32 mouse cellular contexts compared by ENCODE assay signal in the genomic region with DNA sequence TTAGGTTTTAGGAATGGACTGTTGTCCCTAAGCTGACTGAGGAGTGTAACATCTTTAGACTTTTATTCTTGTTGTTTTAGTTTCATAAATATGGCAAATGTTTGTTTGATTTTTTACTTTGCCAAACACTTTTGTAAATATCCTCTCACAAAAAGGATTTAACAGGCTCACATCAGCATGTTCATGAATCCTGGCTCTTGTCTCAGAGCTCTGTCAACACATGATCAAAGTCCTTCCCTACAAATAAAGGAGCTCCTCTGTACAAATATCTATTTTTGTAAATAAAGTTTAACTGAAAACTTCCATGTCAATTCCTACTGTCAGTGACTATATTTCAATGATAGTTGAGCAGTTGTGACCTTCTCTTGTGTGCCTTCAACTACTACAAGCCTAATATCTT.
"Had no signal": no experiment of that assay in that cellular context is flagged by ENCODE, and none has a peak within 500 bp of the region (broad histone marks: within the 10 kb centered on the region; RNA-seq: fewer than 3 reads in every experiment).

No protein-coding gene starts in this region.

- H3K36me3 ChIP-seq: limb, embryonic 10.5 days; limb, embryonic 12.5 days; limb, embryonic 13.5 days; limb, embryonic 15.5 days; liver, embryonic 13.5 days; liver, embryonic 15.5 days; lung, embryonic 15.5 days; midbrain, embryonic 10.5 days; midbrain, embryonic 12.5 days; midbrain, embryonic 13.5 days; midbrain, embryonic 15.5 days; neural tube, embryonic 12.5 days had no signal

- H3K27ac ChIP-seq: left cerebral cortex, adult 2 months; limb, embryonic 10.5 days; limb, embryonic 12.5 days; limb, embryonic 13.5 days; limb, embryonic 15.5 days; liver, embryonic 13.5 days; liver, embryonic 14.5 days; liver, embryonic 15.5 days; lung, embryonic 15.5 days; macrophage; midbrain, embryonic 10.5 days; midbrain, embryonic 12.5 days; midbrain, embryonic 13.5 days; midbrain, embryonic 15.5 days; neural tube, embryonic 12.5 days had no signal

- H3K4me1 ChIP-seq: limb, embryonic 10.5 days; limb, embryonic 12.5 days; limb, embryonic 13.5 days; limb, embryonic 15.5 days; liver, embryonic 13.5 days; liver, embryonic 15.5 days; lung, embryonic 15.5 days; megakaryocyte, embryonic 14.5 days; midbrain, embryonic 10.5 days; midbrain, embryonic 12.5 days; midbrain, embryonic 13.5 days; midbrain, embryonic 15.5 days; neural tube, embryonic 12.5 days had no signal

- H3K4me3 ChIP-seq: left cerebral cortex, adult 2 months; limb, embryonic 10.5 days; limb, embryonic 12.5 days; limb, embryonic 13.5 days; limb, embryonic 15.5 days; liver, embryonic 13.5 days; liver, embryonic 15.5 days; lung, embryonic 15.5 days; megakaryocyte, embryonic 14.5 days; midbrain, embryonic 10.5 days; midbrain, embryonic 12.5 days; midbrain, embryonic 13.5 days; midbrain, embryonic 15.5 days; myocyte; neural tube, embryonic 12.5 days had no signal

- H3K9me3 ChIP-seq: limb, embryonic 10.5 days; limb, embryonic 12.5 days; limb, embryonic 13.5 days; limb, embryonic 15.5 days; liver, embryonic 13.5 days; liver, embryonic 15.5 days; lung, embryonic 15.5 days; midbrain, embryonic 10.5 days; midbrain, embryonic 12.5 days; midbrain, embryonic 13.5 days; midbrain, embryonic 15.5 days; neural tube, embryonic 12.5 days had no signal

- ATAC-seq: liver, postnatal 0 days; lung, postnatal 0 days; midbrain, embryonic 13.5 days; midbrain, embryonic 15.5 days; midbrain, embryonic 16.5 days had no signal

- H3K4me2 ChIP-seq: limb, embryonic 12.5 days; limb, embryonic 13.5 days; limb, embryonic 15.5 days; liver, embryonic 11.5 days; liver, embryonic 13.5 days; liver, embryonic 15.5 days; lung, embryonic 14.5 days; lung, embryonic 15.5 days; midbrain, embryonic 11.5 days; midbrain, embryonic 12.5 days; midbrain, embryonic 13.5 days; midbrain, embryonic 15.5 days; neural tube, embryonic 12.5 days had no signal

- H3K27me3 ChIP-seq: limb, embryonic 12.5 days; limb, embryonic 13.5 days; limb, embryonic 15.5 days; liver, embryonic 13.5 days; liver, embryonic 15.5 days; lung, embryonic 15.5 days; megakaryocyte, embryonic 14.5 days; midbrain, embryonic 12.5 days; midbrain, embryonic 13.5 days; midbrain, embryonic 15.5 days; neural tube, embryonic 12.5 days had no signal

- H3K9ac ChIP-seq: limb, embryonic 12.5 days; limb, embryonic 13.5 days; limb, embryonic 15.5 days; liver, embryonic 13.5 days; liver, embryonic 14.5 days; liver, embryonic 15.5 days; liver, postnatal 0 days; lung, embryonic 14.5 days; lung, embryonic 15.5 days; midbrain, embryonic 12.5 days; midbrain, embryonic 13.5 days; midbrain, embryonic 15.5 days; neural tube, embryonic 12.5 days had no signal

- DNase-seq: left cerebral cortex, postnatal 4 days; liver; liver, embryonic 13.5 days; liver, postnatal 0 days; lung, adult 18-20 months; lung, adult 2 months; lung, embryonic 14.5 days; lung, postnatal 10 days; lung, postnatal 14 days; lung, postnatal 36 days; lung, postnatal 4 days; midbrain, embryonic 14.5 days had no signal
